Mouse (Mus musculus) heart, postnatal 25 days (tissue): Measurements from ENCODE around the gene Ptprg. TPM values are rescaled to one million over a fixed set of nuclear protein-coding genes. Genes with fewer than 3 reads are reported as not detected.

Experiments
- DNase-seq: peaks from one replicate; pipeline ENCODE4 v3.0.0; 2022; ENCODE audit warnings: low spot score
- intact Hi-C: fragments of 180-260 bp; cut with DNase I; formaldehyde crosslinking; loops from one replicate; pipeline ENCODE4 v1.15.1; 2025
- total RNA-seq, 2 experiments: library from RNA; stranded (reverse); gene quantifications; 2 replicates each; pipeline ENCODE4 v1.2.3; 2021

Gene Ptprg
- total RNA-seq, 2 experiments from 2014 or later, result 58.0 to 62.3 TPM

- intact Hi-C loops, result loop anchor here (5.0 to 10.0 kb wide), 5 partner anchors 34 to 492 kb away; no protein-coding TSS in a partner anchor
- DNase-seq, result no peak
These were observed 583.2 kb downstream of the Ptprg start for GRCm38 (mm10) chr14:12136536-12136935.

GRCm38 (mm10) chr14:12139643-12140481 is 586.5 kb downstream of the Ptprg start:
- DNase-seq, result no peak
- intact Hi-C loops, result loop anchor here (1.0 to 10.0 kb wide), 6 partner anchors 38 to 584 kb away; no protein-coding TSS in a partner anchor

GRCm38 (mm10) chr14:12143941-12144485 is 590.7 kb downstream of the Ptprg start:
- DNase-seq, result no peak
- intact Hi-C loops, result no loop called here

- DNase-seq, result no peak
- intact Hi-C loops, result no loop called here
These were observed 592.6 kb downstream of the Ptprg start for GRCm38 (mm10) chr14:12145919-12146318.

GRCm38 (mm10) chr14:12149529-12149928 is 596.2 kb downstream of the Ptprg start:
- intact Hi-C loops, result no loop called here
- DNase-seq, result no peak

- no peak for DNase-seq
- intact Hi-C loops, result loop anchor here (1.0 to 10.0 kb wide), 3 partner anchors 55 to 378 kb away; partner anchors contain the start of genes 3830406C13Rik and Gm49355
These were observed 598.6 kb downstream of the Ptprg start for GRCm38 (mm10) chr14:12151927-12152326.

- intact Hi-C loops, result loop anchor here (1.0 to 10.0 kb wide), 3 partner anchors 55 to 378 kb away; partner anchors contain the start of genes 3830406C13Rik and Gm49355
- no peak for DNase-seq
These were observed 599.4 kb downstream of the Ptprg start for GRCm38 (mm10) chr14:12152748-12153147.

- intact Hi-C loops, result loop anchor here (5.0 to 10.0 kb wide), 2 partner anchors 54 to 131 kb away; partner anchors contain the start of genes 3830406C13Rik and Gm49355
- no peak for DNase-seq
These were observed 600.3 kb downstream of the Ptprg start for GRCm38 (mm10) chr14:12153599-12153998.

- intact Hi-C loops, result no loop called here
These were observed 608.5 kb downstream of the Ptprg start for GRCm38 (mm10) chr14:12161738-12162310.

GRCm38 (mm10) chr14:12162331-12162854 is 609.1 kb downstream of the Ptprg start:
- DNase-seq, result no peak
- intact Hi-C loops, result no loop called here

More at GRCm38 (mm10) chr14:12161738-12162310, 608.5 kb downstream of the Ptprg start:
- DNase-seq, result no peak

GRCm38 (mm10) chr14:12163196-12163595 is 609.9 kb downstream of the Ptprg start:
- no peak for DNase-seq
- intact Hi-C loops, result no loop called here

- intact Hi-C loops, result no loop called here
- DNase-seq, result no peak
These were observed 613.9 kb downstream of the Ptprg start for GRCm38 (mm10) chr14:12167215-12167614.

GRCm38 (mm10) chr14:12167651-12168050 is 614.3 kb downstream of the Ptprg start:
- intact Hi-C loops, result no loop called here
- DNase-seq, result no peak

GRCm38 (mm10) chr14:12177436-12177835 is 624.1 kb downstream of the Ptprg start:
- intact Hi-C loops, result no loop called here
- no peak for DNase-seq

- intact Hi-C loops, result no loop called here
- no peak for DNase-seq
These were observed 625.3 kb downstream of the Ptprg start for GRCm38 (mm10) chr14:12178645-12179044.

- DNase-seq, result no peak
- intact Hi-C loops, result no loop called here
These were observed 626.8 kb downstream of the Ptprg start for GRCm38 (mm10) chr14:12180116-12180515.

GRCm38 (mm10) chr14:12185040-12185439 is 631.7 kb downstream of the Ptprg start:
- intact Hi-C loops, result no loop called here
- DNase-seq, result no peak

GRCm38 (mm10) chr14:12188352-12188751 is 635.0 kb downstream of the Ptprg start:
- intact Hi-C loops, result no loop called here
- DNase-seq, result no peak

GRCm38 (mm10) chr14:12189266-12189665 is 635.9 kb downstream of the Ptprg start:
- intact Hi-C loops, result no loop called here
- DNase-seq, result no peak
